Mouse (Mus musculus) thymus, postnatal 0 days (tissue): ENCODE measurements around the gene Prkg1. TPM values are rescaled to one million over a fixed set of nuclear protein-coding genes. Genes with fewer than 3 reads are reported as not detected.
A peak's percentile ranks its signal among the peaks of the same experiment; 100 is the strongest.

ENCODE experiments used
- DNase-seq: peaks from one replicate; pipeline ENCODE4 v3.0.0-alpha.2; 2015; ENCODE audit warnings: low spot score
- polyA plus RNA-seq: library from polyadenylated mRNA; unstranded; fragments of >200 nt; fragmentation: Nextera tagmentation; extraction: Ambion mirVana; gene quantifications from 2 replicates; pipeline ENCODE4 v1.2.1, GENCODE M21; 2015

Prkg1 gene
- polyA plus RNA-seq, 1 experiment from 2014 or later = 0.27 TPM

GRCm38 (mm10) chr19:31177279-31177922 is 587.4 kb downstream of the Prkg1 start:
- no peak for DNase-seq

GRCm38 (mm10) chr19:31170985-31171384 is 593.8 kb downstream of the Prkg1 start:
- no peak for DNase-seq

GRCm38 (mm10) chr19:31158944-31159460 is 605.8 kb downstream of the Prkg1 start:
- no peak for DNase-seq

- no peak for DNase-seq
Measured at GRCm38 (mm10) chr19:31153399-31153798, 611.4 kb downstream of the Prkg1 start.

GRCm38 (mm10) chr19:31149902-31150301 is 614.9 kb downstream of the Prkg1 start:
- DNase-seq = no peak

DNA sequence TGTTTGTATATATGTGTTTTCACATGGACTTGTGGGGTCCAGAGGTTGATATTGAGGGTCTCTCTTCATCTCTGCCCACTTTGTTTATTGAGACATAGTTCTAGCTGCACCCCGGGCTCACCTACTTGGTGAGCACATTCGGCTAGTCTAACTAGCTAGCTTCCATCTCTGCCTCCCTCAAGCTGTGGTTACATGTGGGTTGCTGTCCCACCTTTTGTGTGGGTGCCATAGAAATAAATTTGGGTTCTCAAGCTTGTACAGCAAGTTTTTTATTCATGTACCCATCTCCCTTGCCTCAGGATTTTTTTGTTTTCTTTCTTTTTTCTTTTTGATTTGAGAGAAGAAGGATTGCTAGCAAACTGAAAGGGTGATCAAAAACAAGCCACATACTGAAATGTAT is 617.4 kb downstream of the Prkg1 start:
- DNase-seq = no peak

GRCm38 (mm10) chr19:31146156-31146555 is 618.7 kb downstream of the Prkg1 start:
- DNase-seq = no peak

DNA sequence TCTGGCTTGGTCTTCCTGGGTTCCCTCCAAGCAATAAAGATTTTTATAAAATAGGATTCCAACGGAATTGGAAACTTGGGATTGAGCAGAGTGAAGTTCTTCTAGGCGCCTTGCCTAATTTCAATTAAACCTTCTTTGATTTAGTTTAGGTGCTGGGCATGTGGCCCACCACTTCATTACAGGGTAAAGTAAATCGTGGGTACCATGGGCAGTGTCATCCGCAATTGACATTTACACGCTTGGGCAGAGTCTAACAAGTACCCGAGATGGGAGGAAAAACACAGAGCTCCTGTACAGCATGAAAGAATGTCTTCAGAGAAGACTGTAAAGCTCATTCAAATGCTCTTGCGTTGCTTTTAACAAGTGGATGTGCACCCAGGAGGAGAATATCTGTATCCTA is 622.9 kb downstream of the Prkg1 start:
- DNase-seq = no peak

- no peak for DNase-seq
Measured at GRCm38 (mm10) chr19:31136316-31136715, 628.5 kb downstream of the Prkg1 start.

- DNase-seq = no peak
Measured at GRCm38 (mm10) chr19:31132614-31133013, 632.2 kb downstream of the Prkg1 start.

DNA sequence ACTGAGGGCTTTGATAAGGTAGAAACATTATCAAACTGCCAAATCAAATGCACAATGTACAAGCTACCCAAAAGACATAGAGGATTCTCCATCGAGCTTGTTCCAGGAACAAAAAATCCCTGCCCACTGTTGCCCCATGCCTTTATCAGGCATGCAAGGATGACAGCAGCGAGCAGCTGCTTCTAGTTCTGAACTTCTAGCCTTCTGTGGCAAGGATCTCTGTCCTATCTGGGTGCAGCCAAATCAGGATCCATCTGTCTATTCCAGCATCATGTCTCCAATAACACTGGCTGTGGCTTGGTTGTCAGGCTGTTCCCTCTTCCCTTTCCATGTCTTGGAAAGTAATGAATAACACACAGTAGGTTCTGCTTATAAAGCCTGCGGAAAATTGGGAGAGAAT is 640.2 kb downstream of the Prkg1 start:
- DNase-seq = no peak

- no peak for DNase-seq
Measured at GRCm38 (mm10) chr19:31114690-31115089, 650.1 kb downstream of the Prkg1 start.

DNA sequence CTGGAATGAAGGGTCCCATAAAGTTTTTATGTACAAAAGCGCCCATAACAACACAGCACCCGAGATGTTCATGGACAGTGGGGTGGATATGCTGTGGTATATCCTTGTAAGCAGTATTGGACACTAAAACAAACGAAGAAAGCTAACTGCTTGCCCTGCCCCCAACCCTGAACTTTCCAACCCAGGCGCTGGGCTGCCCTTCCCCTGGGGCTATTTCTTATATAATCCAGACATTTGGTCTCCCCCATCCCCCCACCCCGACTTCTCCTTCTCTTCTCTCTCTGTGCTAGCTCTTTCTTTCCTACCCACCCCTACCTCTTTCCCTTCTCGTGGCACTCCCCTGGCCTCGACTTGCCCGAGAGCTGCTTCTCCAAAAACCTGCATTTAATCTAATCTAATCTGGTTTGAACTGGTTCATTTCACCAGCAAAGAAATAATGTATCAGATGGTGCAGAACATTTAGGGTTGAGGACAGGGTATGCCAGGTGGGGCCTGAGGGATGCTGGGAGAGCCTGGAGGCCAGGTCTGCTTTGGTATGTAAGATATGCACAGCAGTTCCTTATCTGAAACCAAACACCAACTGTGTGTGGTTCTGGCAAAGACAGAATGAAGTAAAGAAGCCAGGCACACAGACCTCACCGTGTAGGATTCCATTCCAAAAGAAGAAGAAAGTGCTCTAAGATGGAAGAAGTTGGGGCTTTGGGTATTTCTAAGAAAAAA is 657.8 kb downstream of the Prkg1 start:
- DNase-seq = no peak

- no peak for DNase-seq
Measured at GRCm38 (mm10) chr19:31106036-31106435, 658.8 kb downstream of the Prkg1 start.

- DNase-seq = no peak
Measured at GRCm38 (mm10) chr19:31104764-31105163, 660.1 kb downstream of the Prkg1 start.

DNA sequence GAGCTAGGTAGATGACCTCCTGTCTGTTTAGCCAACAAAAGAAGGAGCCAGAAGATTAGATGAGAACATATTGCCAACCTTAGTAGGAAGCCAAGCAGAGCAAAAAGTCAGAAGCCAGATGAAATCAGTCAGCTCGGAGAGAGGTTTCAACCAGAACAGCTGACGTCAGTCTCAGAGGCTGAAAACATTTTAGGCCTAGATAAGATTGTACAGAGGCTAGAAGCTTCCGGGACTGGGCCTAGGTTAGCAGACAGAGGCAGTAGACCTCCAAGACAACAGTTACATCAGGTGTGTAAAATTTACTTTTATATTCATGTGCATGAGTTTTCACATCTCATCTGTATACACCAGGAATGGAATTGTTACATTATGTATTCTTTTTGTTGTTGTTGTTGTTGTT is 665.5 kb downstream of the Prkg1 start:
- DNase-seq = no peak

- no peak for DNase-seq
Measured at GRCm38 (mm10) chr19:31097857-31098256, 667.0 kb downstream of the Prkg1 start.

GRCm38 (mm10) chr19:31083761-31084160 is 681.1 kb downstream of the Prkg1 start:
- no peak for DNase-seq

DNA sequence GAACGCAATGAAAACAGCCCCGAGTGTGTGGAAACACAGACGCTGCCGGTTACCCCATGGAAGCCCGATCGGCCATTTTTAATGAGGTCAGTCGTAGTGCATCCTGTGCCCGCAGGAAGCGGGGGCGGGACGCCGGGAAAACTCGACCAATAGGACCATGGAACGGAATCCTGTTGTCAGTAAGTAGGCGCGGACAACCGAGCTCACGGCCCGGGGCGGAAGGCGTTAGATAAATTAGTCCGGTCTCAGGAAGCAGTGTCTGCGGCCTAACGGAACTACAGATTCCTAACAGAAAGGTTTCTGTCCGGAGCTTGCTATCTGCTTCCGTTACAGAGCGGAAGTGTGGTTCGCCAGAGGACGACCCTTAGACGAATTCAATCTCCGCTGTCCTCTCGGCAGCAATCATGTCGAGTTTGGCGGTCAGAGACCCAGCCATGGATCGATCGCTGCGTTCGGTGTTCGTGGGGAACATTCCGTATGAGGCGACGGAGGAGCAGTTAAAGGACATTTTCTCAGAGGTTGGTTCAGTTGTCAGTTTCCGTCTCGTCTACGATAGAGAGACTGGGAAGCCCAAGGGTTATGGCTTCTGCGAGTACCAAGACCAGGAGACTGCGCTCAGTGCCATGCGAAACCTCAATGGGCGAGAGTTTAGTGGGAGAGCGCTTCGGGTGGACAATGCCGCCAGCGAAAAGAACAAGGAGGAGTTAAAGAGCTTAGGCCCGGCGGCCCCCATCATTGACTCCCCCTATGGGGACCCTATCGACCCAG is 682.0 kb downstream of the Prkg1 start, which contains the start of gene Cstf2t:
Cstf2t (plus strand) TSS at position 176 of the 768 bp plus-strand sequence.
- DNase-seq = peak; percentile 99

- no peak for DNase-seq
Measured at GRCm38 (mm10) chr19:31082226-31082625, 682.6 kb downstream of the Prkg1 start.

DNA sequence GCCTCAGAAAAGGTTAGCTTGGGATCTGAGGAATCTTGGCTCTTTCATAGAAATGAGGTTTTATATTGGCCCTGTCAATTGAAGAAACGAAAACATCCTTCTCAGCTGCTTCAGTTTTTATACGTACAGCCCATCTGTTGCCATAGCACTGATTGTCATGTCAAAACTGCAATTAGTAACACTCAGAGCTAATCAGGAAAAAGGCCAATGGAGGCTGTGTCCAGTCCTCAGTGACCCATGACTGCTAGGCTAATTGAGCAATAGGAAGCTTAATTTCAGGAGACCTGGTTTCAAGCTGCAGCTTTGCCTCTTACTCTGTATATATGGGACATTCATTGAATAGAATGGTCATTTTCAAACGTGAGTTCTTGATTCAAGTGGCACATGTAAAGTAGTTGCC is 686.6 kb downstream of the Prkg1 start:
- DNase-seq = no peak

DNA sequence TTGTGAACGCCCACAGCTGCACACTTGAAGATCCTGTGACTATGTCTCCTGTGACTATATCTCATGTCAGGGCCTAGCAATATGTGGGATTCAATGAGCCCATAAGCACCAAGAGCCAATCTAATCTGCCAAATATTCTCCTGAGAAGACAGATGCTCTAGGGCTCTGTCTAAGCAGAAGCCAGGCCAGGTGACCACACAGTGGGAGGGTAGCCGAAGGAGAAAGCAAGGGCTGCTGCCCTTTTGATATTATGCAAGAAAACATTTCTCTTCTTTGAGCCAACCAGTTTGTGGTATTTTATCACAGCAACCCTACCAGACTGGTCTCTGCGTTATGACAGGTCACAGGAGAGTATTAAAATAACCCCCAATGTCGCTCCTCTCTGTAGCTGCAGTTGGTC is 688.7 kb downstream of the Prkg1 start:
- DNase-seq = no peak
